Mouse (Mus musculus): Measurements from ENCODE around the gene Eml5. TPM values are rescaled to one million over a fixed set of nuclear protein-coding genes. Genes with fewer than 3 reads are reported as not detected.

The Eml5 gene
- polyA plus RNA-seq, 2 experiments: 2.3 to 4.6 TPM

- no peak for DNase-seq (ENCODE audit: low spot score)
- no peak overlapping the region for H3K4me3 ChIP-seq (replicated peaks; ENCODE audit: low read length)
- H3K9ac ChIP-seq (ENCODE audit: low read depth, low read length, severe bottlenecking): no peak overlapping the region
- no peak for TF ChIP-seq POLR2A (IDR thresholded peaks at IDR 0.05; ENCODE audit: borderline replicate concordance, extremely low read depth, insufficient read depth, insufficient read length)
- no peak for ATAC-seq (ENCODE audit: low FRiP score, low read depth)
- 71% methylated on average over 9 of the region's 9 CpGs for WGBS
- no peaks in the 10 kb centered on the region for H3K9me3 ChIP-seq (ENCODE audit: control insufficient read depth, low read length)
- no peak overlapping the region for H3K27ac ChIP-seq (replicated peaks; ENCODE audit: low read depth, low read length)
- H3K4me2 ChIP-seq (replicated peaks; ENCODE audit: low read depth, low read length, severe bottlenecking): no peak overlapping the region
- no peaks in the 10 kb centered on the region for H3K4me1 ChIP-seq (ENCODE audit: control insufficient read depth, insufficient read depth, low read length)
- H3K27me3 ChIP-seq (ENCODE audit: control insufficient read depth, insufficient read depth, low read length): no peaks in the 10 kb centered on the region
- no peaks in the 10 kb centered on the region for H3K36me3 ChIP-seq (ENCODE audit: control insufficient read depth, insufficient read depth, low read length)
Observed at GRCm38 (mm10) chr12:98910096-98910495, 8.8 kb upstream of the Eml5 start.

- ATAC-seq (ENCODE audit: low FRiP score, low read depth) (no peak), DNase-seq (ENCODE audit: low spot score) (no peak)
- no peaks in the 10 kb centered on the region for H3K36me3 ChIP-seq (ENCODE audit: control insufficient read depth, insufficient read depth, low read length)
- H3K9ac ChIP-seq (ENCODE audit: low read depth, low read length, severe bottlenecking): no peak overlapping the region
- no peaks in the 10 kb centered on the region; the same call in 1 of the 2 replicates for H3K4me1 ChIP-seq (ENCODE audit: control insufficient read depth, insufficient read depth, low read length)
- H3K27me3 ChIP-seq (ENCODE audit: control insufficient read depth, insufficient read depth, low read length): peaks cover 8% of the 10 kb centered on the region; the same call in 1 of the 2 replicates
- no peak overlapping the region for H3K27ac ChIP-seq (replicated peaks; ENCODE audit: low read depth, low read length)
- H3K4me3 ChIP-seq (replicated peaks; ENCODE audit: low read length): no peak overlapping the region
- 72% methylated on average over 5 of the region's 5 CpGs for WGBS
- H3K9me3 ChIP-seq (ENCODE audit: control insufficient read depth, low read length): no peaks in the 10 kb centered on the region
- TF ChIP-seq POLR2A (IDR thresholded peaks at IDR 0.05; ENCODE audit: borderline replicate concordance, extremely low read depth, insufficient read depth, insufficient read length): no peak
- no peak overlapping the region for H3K4me2 ChIP-seq (replicated peaks; ENCODE audit: low read depth, low read length, severe bottlenecking)
Observed at GRCm38 (mm10) chr12:98905466-98905865, 4.2 kb upstream of the Eml5 start.

GRCm38 (mm10) chr12:98900341-98900880 lies 873 bp downstream of the Eml5 start:
- 4% methylated on average over 29 of the region's 31 CpGs for WGBS
- no peak for DNase-seq (ENCODE audit: low spot score)
- Histone ChIP-seq H3K4me3 (replicated peaks; ENCODE audit: low read length) (peak overlapping the region; percentile 72), H3K36me3 (ENCODE audit: control insufficient read depth, insufficient read depth, low read length) (no peaks in the 10 kb centered on the region), H3K4me2 (replicated peaks; ENCODE audit: low read depth, low read length, severe bottlenecking) (peak overlapping the region; percentile 90), H3K27ac (replicated peaks; ENCODE audit: low read depth, low read length) (no peak overlapping the region), H3K4me1 (ENCODE audit: control insufficient read depth, insufficient read depth, low read length) (peaks cover 3% of the 10 kb centered on the region; the same call in 1 of the 2 replicates), H3K9ac (ENCODE audit: low read depth, low read length, severe bottlenecking) (peak overlapping the region; percentile 48), H3K27me3 (ENCODE audit: control insufficient read depth, insufficient read depth, low read length) (peaks cover 18% of the 10 kb centered on the region), H3K9me3 (ENCODE audit: control insufficient read depth, low read length) (no peaks in the 10 kb centered on the region)
- ATAC-seq (ENCODE audit: low FRiP score, low read depth): no peak
- no peak for TF ChIP-seq POLR2A (IDR thresholded peaks at IDR 0.05; ENCODE audit: borderline replicate concordance, extremely low read depth, insufficient read depth, insufficient read length)

GRCm38 (mm10) chr12:98899676-98900075 lies 1.6 kb downstream of the Eml5 start:
- TF ChIP-seq POLR2A (IDR thresholded peaks at IDR 0.05; ENCODE audit: borderline replicate concordance, extremely low read depth, insufficient read depth, insufficient read length): no peak
- no peak for ATAC-seq (ENCODE audit: low FRiP score, low read depth)
- H3K36me3 ChIP-seq (ENCODE audit: control insufficient read depth, insufficient read depth, low read length): no peaks in the 10 kb centered on the region
- no peak overlapping the region for H3K27ac ChIP-seq (replicated peaks; ENCODE audit: low read depth, low read length)
- H3K9me3 ChIP-seq (ENCODE audit: control insufficient read depth, low read length): no peaks in the 10 kb centered on the region
- no peak overlapping the region for H3K9ac ChIP-seq (ENCODE audit: low read depth, low read length, severe bottlenecking)
- WGBS: 68% methylated on average over 6 of the region's 6 CpGs
- DNase-seq (ENCODE audit: low spot score): no peak
- peaks cover 18% of the 10 kb centered on the region for H3K27me3 ChIP-seq (ENCODE audit: control insufficient read depth, insufficient read depth, low read length)
- no peak overlapping the region for H3K4me2 ChIP-seq (replicated peaks; ENCODE audit: low read depth, low read length, severe bottlenecking)
- peaks cover 3% of the 10 kb centered on the region; the same call in 1 of the 2 replicates for H3K4me1 ChIP-seq (ENCODE audit: control insufficient read depth, insufficient read depth, low read length)
- H3K4me3 ChIP-seq (replicated peaks; ENCODE audit: low read length): no peak overlapping the region

- Histone ChIP-seq H3K9me3 (ENCODE audit: control insufficient read depth, low read length) (no peaks in the 10 kb centered on the region), H3K9ac (ENCODE audit: low read depth, low read length, severe bottlenecking) (no peak overlapping the region), H3K27me3 (ENCODE audit: control insufficient read depth, insufficient read depth, low read length) (peaks cover 18% of the 10 kb centered on the region), H3K27ac (replicated peaks; ENCODE audit: low read depth, low read length) (no peak overlapping the region), H3K4me3 (replicated peaks; ENCODE audit: low read length) (no peak overlapping the region), H3K4me2 (replicated peaks; ENCODE audit: low read depth, low read length, severe bottlenecking) (no peak overlapping the region), H3K36me3 (ENCODE audit: control insufficient read depth, insufficient read depth, low read length) (no peaks in the 10 kb centered on the region), H3K4me1 (ENCODE audit: control insufficient read depth, insufficient read depth, low read length) (peaks cover 3% of the 10 kb centered on the region; the same call in 1 of the 2 replicates)
- no peak for TF ChIP-seq POLR2A (IDR thresholded peaks at IDR 0.05; ENCODE audit: borderline replicate concordance, extremely low read depth, insufficient read depth, insufficient read length)
- WGBS: 46% methylated on average over 1 of the region's 1 CpGs
- ATAC-seq (ENCODE audit: low FRiP score, low read depth) (no peak), DNase-seq (ENCODE audit: low spot score) (no peak)
Observed at GRCm38 (mm10) chr12:98896761-98897160, 4.5 kb downstream of the Eml5 start.
